Mouse (Mus musculus): ENCODE data around the gene Prl. TPM values are rescaled to one million over a fixed set of nuclear protein-coding genes. Genes with fewer than 3 reads are reported as not detected.

Prl gene
- polyA plus RNA-seq (2015; fragmentation: Nextera tagmentation; extraction: Ambion mirVana), result 0.23 TPM in 1 of 2 replicates, not detected in the other

DNA sequence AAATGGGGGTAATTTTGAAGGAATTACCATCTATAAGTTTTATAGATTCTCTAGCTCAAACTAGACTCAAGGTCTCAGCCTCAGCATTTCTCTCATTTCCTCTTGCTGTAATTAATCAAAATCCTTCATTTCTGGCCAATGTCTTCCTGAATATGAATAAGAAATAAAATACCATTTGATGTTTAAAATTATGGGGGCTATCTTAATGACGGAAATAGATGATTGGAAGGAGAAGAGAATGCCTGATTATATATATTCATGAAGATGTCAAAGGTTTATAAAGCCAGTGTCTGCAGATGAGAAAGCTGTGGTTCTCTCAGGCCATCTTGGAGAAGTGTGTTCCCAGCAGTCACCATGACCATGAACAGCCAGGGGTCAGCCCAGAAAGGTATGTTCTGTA lies at the start of gene Prl:
Gene Prl, plus strand, starts transcription at position 301 of the 400 bp plus-strand sequence.

DNA sequence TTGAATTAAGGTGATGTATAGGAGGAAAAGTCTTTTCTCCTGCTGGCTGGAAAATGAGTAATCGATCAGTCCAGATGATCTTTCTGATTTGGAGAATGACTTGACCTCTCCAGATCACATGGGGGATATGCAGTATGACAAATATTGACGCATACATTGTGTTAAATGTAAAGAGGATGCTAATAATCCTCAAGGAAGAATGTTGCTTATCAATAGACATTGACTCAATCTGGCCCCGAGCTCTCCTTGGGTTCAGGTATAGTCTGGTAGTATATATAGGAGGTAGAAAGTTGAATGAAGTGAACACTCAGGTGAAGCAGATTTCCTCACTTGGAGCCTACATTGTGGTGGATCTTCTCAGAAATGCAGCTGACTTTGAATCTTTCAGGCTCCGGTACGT lies 36.5 kb downstream of the Prl start, which contains the start of gene Prl3d1:
Gene Prl3d1, plus strand, starts transcription at position 301 of the 400 bp plus-strand sequence.

Other genes starting within 250 kb of the Prl start
- gene Prl3d1, start 36.6 kb downstream of the Prl start, polyA plus RNA-seq (2015; fragmentation: Nextera tagmentation; extraction: Ambion mirVana), result not detected in 2 replicates
- not detected in 2 replicates for gene Prl3d2, start 64.1 kb downstream of the Prl start, polyA plus RNA-seq (2015; fragmentation: Nextera tagmentation; extraction: Ambion mirVana)
- gene Prl3d3, start 99.2 kb downstream of the Prl start, polyA plus RNA-seq (2015; fragmentation: Nextera tagmentation; extraction: Ambion mirVana), result not detected in 2 replicates
- not detected in 2 replicates for gene Prl3c1, start 139.1 kb downstream of the Prl start, polyA plus RNA-seq (2015; fragmentation: Nextera tagmentation; extraction: Ambion mirVana)
- gene Prl3b1, start 184.3 kb downstream of the Prl start, polyA plus RNA-seq (2015; fragmentation: Nextera tagmentation; extraction: Ambion mirVana), result not detected in 2 replicates
- gene Prl3a1, start 201.9 kb downstream of the Prl start, polyA plus RNA-seq (2015; fragmentation: Nextera tagmentation; extraction: Ambion mirVana), result not detected in 2 replicates

Data from neural tube, postnatal 0 days (tissue).